Mouse (Mus musculus) liver, adult 2 months (tissue): Measurements from ENCODE around the gene Gramd1b. TPM values are rescaled to one million over a fixed set of nuclear protein-coding genes. Genes with fewer than 3 reads are reported as not detected.

Experiments used
- DNase-seq: peaks from one replicate; pipeline ENCODE4 v3.0.0-alpha.2; 2011; ENCODE audit warnings: low read depth, low spot score; ENCODE audit errors: extremely low read depth
- H3K27ac ChIP-seq: fragments of 200-500 bp; replicated peaks from 2 replicates; pipeline ENCODE4 v1.5.1; 2012; ENCODE audit warnings: low read depth, mild to moderate bottlenecking, control low read depth, inconsistent platforms, low read length; ENCODE audit not compliant: insufficient read depth
- H3K27me3 ChIP-seq: fragments of 200-500 bp; 2 replicates; pipeline ENCODE4 v1.6.1; 2012; ENCODE audit warnings: mild to moderate bottlenecking, moderate library complexity, low read length, inconsistent platforms; ENCODE audit not compliant: control insufficient read depth, insufficient read depth
- H3K36me3 ChIP-seq: fragments of 200-500 bp; 2 replicates; pipeline ENCODE4 v1.6.1; 2012; ENCODE audit warnings: low read length, inconsistent platforms; ENCODE audit not compliant: control insufficient read depth, insufficient read depth
- H3K4me1 ChIP-seq: fragments of 200-500 bp; 2 replicates; pipeline ENCODE4 v1.6.1; 2011; ENCODE audit warnings: low read length; ENCODE audit not compliant: control insufficient read depth, insufficient read depth
- H3K4me3 ChIP-seq: fragments of 200-500 bp; 2 replicates; pipeline ENCODE4 v1.5.1; 2011; ENCODE audit warnings: low read depth, mild to moderate bottlenecking, control low read depth, low read length, moderate library complexity; ENCODE audit not compliant: insufficient read depth
- H3K79me2 ChIP-seq: fragments of 200-500 bp; 2 replicates; pipeline ENCODE4 v1.6.1; 2012; ENCODE audit warnings: inconsistent platforms, mild to moderate bottlenecking, low read length, moderate library complexity; ENCODE audit not compliant: control insufficient read depth, insufficient read depth
- H3K9ac ChIP-seq: fragments of 200-500 bp; 2 replicates; pipeline ENCODE4 v1.6.1; 2012; ENCODE audit warnings: low read depth, mild to moderate bottlenecking, control low read depth, inconsistent platforms, low read length
- CTCF ChIP-seq: fragments of 200-500 bp; IDR thresholded peaks from 2 replicates; pipeline ENCODE4 v1.5.1; 2011; ENCODE audit warnings: low read depth, low read length, control low read depth
- POLR2A ChIP-seq: fragments of 200-500 bp; IDR thresholded peaks from 2 replicates; pipeline ENCODE4 v1.6.1; 2011; ENCODE audit warnings: low read length, control low read depth; ENCODE audit not compliant: insufficient read depth; ENCODE audit errors: extremely low read depth
- WGBS: fragments of 180-500 bp; shearing (Covaris S2); methylation state at CpG from one replicate; pipeline ENCODE4 v1.1.7; 2018; 5-methylcytosine and 5-hydroxymethylcytosine counted together
- polyA plus RNA-seq: library from polyadenylated mRNA; depleted of rRNA; stranded (reverse); fragments of >200 nt; gene quantifications from 2 replicates; pipeline ENCODE4 v1.2.3, GENCODE M21; 2012
- total RNA-seq: library from RNA; depleted of rRNA; stranded (reverse); fragments of >200 nt; gene quantifications from 2 replicates; pipeline ENCODE4 v1.2.3, GENCODE M21; 2014

The Gramd1b gene
- total and polyA plus RNA-seq, 2 experiments: 1.2 to 2.0 TPM

DNA sequence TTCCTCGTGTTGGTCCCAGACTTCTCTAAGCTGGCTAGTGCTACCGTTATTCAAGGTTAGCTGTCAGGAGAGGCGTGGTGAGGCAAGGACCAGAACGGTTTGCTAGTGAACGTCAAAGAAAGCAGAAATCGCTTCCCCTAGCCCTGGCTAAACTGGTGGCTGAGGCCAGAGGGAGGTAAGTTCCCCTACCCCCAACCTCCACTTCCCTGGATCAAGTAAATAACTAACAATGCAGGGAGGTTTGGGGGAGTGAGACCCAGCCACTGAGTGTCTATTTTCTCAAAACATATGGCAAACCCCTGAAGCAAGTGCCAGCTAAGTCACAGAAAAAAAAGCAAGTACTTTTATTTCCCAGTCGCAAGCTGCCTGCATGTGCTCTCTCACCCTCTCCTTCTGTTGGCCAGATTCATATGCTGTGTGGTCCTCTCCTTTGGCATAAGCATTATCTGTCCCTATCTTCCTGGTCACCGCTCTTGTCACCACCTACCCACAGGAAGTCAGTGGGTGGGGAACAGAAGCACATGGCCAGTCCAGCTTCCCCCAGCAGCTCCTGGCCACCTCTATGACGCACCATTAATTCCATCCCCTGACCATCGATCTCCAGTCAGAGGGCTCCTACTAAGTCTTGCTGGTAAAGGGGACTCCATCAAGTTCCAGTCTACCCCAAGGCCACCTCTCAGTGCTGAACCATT, 186.2 kb downstream of the Gramd1b start:
- no peak overlapping the region for H3K27ac ChIP-seq
- H3K4me1 ChIP-seq: no peaks in the 10 kb centered on the region
- no peaks in the 10 kb centered on the region for H3K79me2 ChIP-seq
- H3K4me3 ChIP-seq: no peak overlapping the region
- H3K36me3 ChIP-seq: no peaks in the 10 kb centered on the region
- TF ChIP-seq POLR2A (no peak), CTCF (no peak)
- no peaks in the 10 kb centered on the region for H3K27me3 ChIP-seq
- no peak overlapping the region for H3K9ac ChIP-seq
- DNase-seq: no peak
- WGBS: 61% methylated on average over 10 of the region's 10 CpGs

DNA sequence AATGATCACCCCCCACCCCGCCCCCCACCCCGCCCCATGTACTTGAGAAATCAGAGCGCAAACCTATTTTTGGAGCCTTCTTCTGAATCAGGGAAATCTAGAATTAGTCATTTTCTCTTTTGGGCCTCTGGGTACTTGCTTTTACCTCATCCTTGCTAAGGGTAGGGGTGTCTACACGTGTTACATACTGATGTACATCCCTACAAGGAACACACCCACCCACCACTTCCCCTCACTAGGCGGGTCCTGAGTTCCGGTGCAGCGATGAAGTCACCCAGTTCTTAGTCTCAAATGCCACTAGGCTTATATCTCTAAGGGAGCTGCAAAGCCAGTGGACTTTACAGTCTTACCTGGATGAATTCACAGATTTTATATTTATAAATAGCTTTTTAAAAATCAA, 187.4 kb downstream of the Gramd1b start:
- TF ChIP-seq CTCF: no peak
- TF ChIP-seq POLR2A: no peak

DNA sequence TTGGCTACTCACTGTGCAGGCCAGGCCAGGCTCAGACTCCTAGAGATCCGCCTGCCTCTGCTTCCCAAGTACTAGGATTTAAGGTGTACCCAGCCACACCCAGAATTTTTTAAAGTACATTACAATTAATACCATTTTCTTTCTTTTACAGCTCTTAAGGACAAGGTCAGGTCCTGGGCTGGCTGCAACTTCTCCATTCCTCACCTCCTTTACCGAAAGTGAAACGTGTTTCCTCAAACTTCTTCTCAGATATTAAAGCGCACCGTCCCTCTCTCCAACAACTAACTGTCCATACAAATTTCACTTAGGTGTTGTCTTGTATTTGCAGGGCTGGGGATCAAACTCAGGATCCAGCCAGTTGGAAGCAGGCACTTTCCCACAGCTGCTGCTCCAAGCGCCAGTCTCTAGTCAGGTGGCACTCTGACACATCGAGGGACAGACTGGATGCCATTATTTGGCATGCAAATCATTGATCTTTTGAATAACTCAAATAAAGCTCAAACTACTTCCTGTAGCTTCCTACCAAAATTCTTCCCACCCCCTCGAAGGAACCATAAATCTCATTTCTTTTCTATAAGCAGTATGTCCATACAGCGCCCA, 188.0 kb downstream of the Gramd1b start:
- H3K9ac ChIP-seq: no peak overlapping the region
- no peak overlapping the region for H3K27ac ChIP-seq
- no peak overlapping the region for H3K4me3 ChIP-seq
- H3K27me3 ChIP-seq: no peaks in the 10 kb centered on the region
- DNase-seq: no peak
- H3K36me3 ChIP-seq: no peaks in the 10 kb centered on the region
- no peaks in the 10 kb centered on the region for H3K4me1 ChIP-seq
- 86% methylated on average over 9 of the region's 9 CpGs for WGBS
- TF ChIP-seq CTCF (no peak), POLR2A (no peak)
- H3K79me2 ChIP-seq: no peaks in the 10 kb centered on the region

More for the DNA sequence above, 187.4 kb downstream of the Gramd1b start:
- Histone ChIP-seq H3K79me2 (no peaks in the 10 kb centered on the region), H3K9ac (no peak overlapping the region), H3K27me3 (no peaks in the 10 kb centered on the region), H3K4me1 (no peaks in the 10 kb centered on the region), H3K4me3 (no peak overlapping the region), H3K36me3 (no peaks in the 10 kb centered on the region), H3K27ac (no peak overlapping the region)
- 86% methylated on average over 7 of the region's 7 CpGs for WGBS
- no peak for DNase-seq

DNA sequence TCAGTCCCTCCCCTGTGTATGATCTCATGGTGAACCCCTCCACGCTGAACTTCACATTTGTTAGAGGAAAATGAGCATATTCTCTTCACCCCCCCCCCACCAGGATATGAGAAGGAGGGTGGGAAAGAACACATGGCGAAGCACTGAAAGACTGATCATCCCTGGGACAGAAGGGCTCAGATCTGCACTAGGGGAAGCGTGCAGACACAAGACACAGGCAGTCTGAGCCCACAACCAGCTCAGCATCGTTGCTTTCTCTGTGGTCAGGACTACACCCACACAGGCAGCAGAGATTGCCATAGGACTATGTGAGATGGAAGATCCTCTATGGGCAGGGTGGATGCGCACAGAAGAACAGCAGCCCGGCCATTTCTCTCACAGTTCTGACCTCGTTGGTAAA, 189.1 kb downstream of the Gramd1b start:
- 85% methylated on average over 7 of the region's 7 CpGs for WGBS
- no peaks in the 10 kb centered on the region for H3K27me3 ChIP-seq
- TF ChIP-seq CTCF (no peak), POLR2A (no peak)

DNA sequence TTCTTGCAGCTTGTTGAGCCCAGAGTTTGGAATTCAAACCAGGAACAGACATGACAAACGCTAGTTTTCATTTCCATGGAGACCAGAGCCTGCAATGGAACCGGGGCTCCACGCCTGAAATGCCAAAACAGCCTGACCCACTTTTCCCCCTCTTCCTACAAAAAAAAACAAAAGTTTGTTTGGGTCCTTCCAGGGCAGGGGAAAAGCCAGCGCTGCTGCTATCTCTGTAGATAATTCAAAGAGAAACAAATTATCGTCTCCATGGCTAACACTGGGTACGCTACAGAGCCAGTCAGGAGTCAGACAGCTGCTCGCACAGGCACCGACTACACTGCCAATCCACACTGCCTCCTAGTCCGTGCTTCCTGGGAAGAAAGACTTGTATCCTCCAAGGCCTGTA, 191.6 kb downstream of the Gramd1b start:
- no peak overlapping the region for H3K4me3 ChIP-seq
- no peak for DNase-seq
- H3K27ac ChIP-seq: no peak overlapping the region
- no peaks in the 10 kb centered on the region for H3K4me1 ChIP-seq
- 47% methylated on average over 9 of the region's 9 CpGs for WGBS
- no peak overlapping the region for H3K9ac ChIP-seq
- H3K79me2 ChIP-seq: no peaks in the 10 kb centered on the region
- no peaks in the 10 kb centered on the region for H3K27me3 ChIP-seq
- TF ChIP-seq CTCF: no peak
- TF ChIP-seq POLR2A: no peak
- no peaks in the 10 kb centered on the region for H3K36me3 ChIP-seq

More for the DNA sequence above, 189.1 kb downstream of the Gramd1b start:
- no peaks in the 10 kb centered on the region for H3K79me2 ChIP-seq
- H3K9ac ChIP-seq: no peak overlapping the region
- H3K36me3 ChIP-seq: no peaks in the 10 kb centered on the region
- no peaks in the 10 kb centered on the region for H3K4me1 ChIP-seq
- H3K4me3 ChIP-seq: no peak overlapping the region
- no peak overlapping the region for H3K27ac ChIP-seq
- no peak for DNase-seq
